Mouse (Mus musculus) cortical plate, adult 2 months (tissue): ENCODE data around the gene Ckb.

ENCODE experiments used
- CTCF ChIP-seq: fragments of 200-500 bp; IDR thresholded peaks from 2 replicates; pipeline ENCODE4 v1.5.1; 2011; ENCODE audit warnings: mild to moderate bottlenecking, control low read depth, low read length; ENCODE audit not compliant: insufficient read depth; ENCODE audit errors: extremely low read depth
- POLR2A ChIP-seq: fragments of 200-500 bp; IDR thresholded peaks from 2 replicates; pipeline ENCODE4 v1.6.1; 2011; ENCODE audit warnings: mild to moderate bottlenecking, low read length, control low read depth; ENCODE audit not compliant: insufficient read depth; ENCODE audit errors: extremely low read depth

- TF ChIP-seq POLR2A (peak; percentile 100), CTCF (no peak)
These were observed at the start of gene Ckb for GRCm38 (mm10) chr12:111672176-111672575.
